Mouse (Mus musculus): Measurements from ENCODE around the gene Grm4. TPM values are rescaled to one million over a fixed set of nuclear protein-coding genes. Genes with fewer than 3 reads are reported as not detected.

Gene Grm4
- total RNA-seq, 2 experiments from 2014 or later: 12.2 to 16.1 TPM

GRCm38 (mm10) chr17:27513279-27513915, 7.8 kb downstream of the Grm4 start:
- DNase-seq (ENCODE audit: low spot score in 2 of 2): no peak

- DNase-seq (ENCODE audit: low spot score in 2 of 2): peak; percentile 13 to 37
Observed at GRCm38 (mm10) chr17:27512619-27513161, 8.5 kb downstream of the Grm4 start.

- DNase-seq (ENCODE audit: low spot score in 2 of 2): no peak
Observed at GRCm38 (mm10) chr17:27511865-27512618, 9.2 kb downstream of the Grm4 start.

- no peak for DNase-seq (ENCODE audit: low spot score in 2 of 2)
Observed at GRCm38 (mm10) chr17:27511125-27511735, 10.0 kb downstream of the Grm4 start.

- no peak for DNase-seq (ENCODE audit: low spot score in 2 of 2)
Observed at GRCm38 (mm10) chr17:27510258-27511124, 10.7 kb downstream of the Grm4 start.

GRCm38 (mm10) chr17:27509056-27509455, 12.1 kb downstream of the Grm4 start:
- DNase-seq (ENCODE audit: low spot score in 2 of 2): no peak

- no peak for DNase-seq (ENCODE audit: low spot score in 2 of 2)
Observed at GRCm38 (mm10) chr17:27508513-27508912, 12.7 kb downstream of the Grm4 start.

GRCm38 (mm10) chr17:27508002-27508401, 13.2 kb downstream of the Grm4 start:
- no peak for DNase-seq (ENCODE audit: low spot score in 2 of 2)

GRCm38 (mm10) chr17:27507591-27507945, 13.6 kb downstream of the Grm4 start:
- DNase-seq (ENCODE audit: low spot score in 2 of 2): no peak

- DNase-seq (ENCODE audit: low spot score in 2 of 2): no peak
Observed at GRCm38 (mm10) chr17:27506871-27507590, 14.2 kb downstream of the Grm4 start.

GRCm38 (mm10) chr17:27506362-27506761, 14.8 kb downstream of the Grm4 start:
- no peak for DNase-seq (ENCODE audit: low spot score in 2 of 2)

GRCm38 (mm10) chr17:27505221-27505881, 15.9 kb downstream of the Grm4 start:
- DNase-seq (ENCODE audit: low spot score in 2 of 2): no peak

GRCm38 (mm10) chr17:27503869-27504268, 17.3 kb downstream of the Grm4 start:
- DNase-seq (ENCODE audit: low spot score in 2 of 2): no peak

GRCm38 (mm10) chr17:27502736-27503445, 18.3 kb downstream of the Grm4 start:
- no peak for DNase-seq (ENCODE audit: low spot score in 2 of 2)

GRCm38 (mm10) chr17:27502288-27502687, 18.9 kb downstream of the Grm4 start:
- no peak for DNase-seq (ENCODE audit: low spot score in 2 of 2)

GRCm38 (mm10) chr17:27501331-27502251, 19.6 kb downstream of the Grm4 start:
- DNase-seq (ENCODE audit: low spot score in 2 of 2): no peak

- DNase-seq (ENCODE audit: low spot score in 2 of 2): no peak
Observed at GRCm38 (mm10) chr17:27500811-27501210, 20.4 kb downstream of the Grm4 start.

GRCm38 (mm10) chr17:27499080-27499479, 22.1 kb downstream of the Grm4 start:
- DNase-seq (ENCODE audit: low spot score in 2 of 2): no peak

Data from layer of hippocampus, postnatal 10 days (tissue).